Mouse (Mus musculus) CH12F3 (cell line): ENCODE results near the gene Ndufaf1.

Experiments used
- in situ Hi-C: fragments of 300-500 bp; cut with MboI; formaldehyde crosslinking; loops from 2 replicates; pipeline ENCODE4 v1.14.3; 2020; ENCODE audit warnings: low sequenced_read_pairs

Ndufaf1 gene

GRCm38 (mm10) chr2:119618199-119618982, 44.2 kb downstream of the Ndufaf1 start, which contains the start of the genes Nusap1 and Oip5:
Gene Nusap1 (plus strand): TSS chr2:119618298.
Gene Oip5 (minus strand): TSS chr2:119618469.
- in situ Hi-C loops: no loop called here

- in situ Hi-C loops: no loop called here
Observed at GRCm38 (mm10) chr2:119617841-119618198, 44.8 kb downstream of the Ndufaf1 start.

- in situ Hi-C loops: no loop called here
Observed at GRCm38 (mm10) chr2:119607023-119607422, 55.6 kb downstream of the Ndufaf1 start.
